Mouse (Mus musculus): ENCODE results near the gene Hirip3.
"Not testable (repeated sequence)": the region's sequence is repeated elsewhere in the genome, so short reads cannot be mapped to it uniquely, and the experiment has no call there.

The Hirip3 gene

GRCm38 (mm10) chr7:126855641-126856040 lies 6.1 kb upstream of the Hirip3 start:
- DNase-seq (ENCODE audit: low read depth) = no peak

- no peak for DNase-seq (ENCODE audit: low read depth)
Measured at GRCm38 (mm10) chr7:126856741-126857420, 4.9 kb upstream of the Hirip3 start.

DNA sequence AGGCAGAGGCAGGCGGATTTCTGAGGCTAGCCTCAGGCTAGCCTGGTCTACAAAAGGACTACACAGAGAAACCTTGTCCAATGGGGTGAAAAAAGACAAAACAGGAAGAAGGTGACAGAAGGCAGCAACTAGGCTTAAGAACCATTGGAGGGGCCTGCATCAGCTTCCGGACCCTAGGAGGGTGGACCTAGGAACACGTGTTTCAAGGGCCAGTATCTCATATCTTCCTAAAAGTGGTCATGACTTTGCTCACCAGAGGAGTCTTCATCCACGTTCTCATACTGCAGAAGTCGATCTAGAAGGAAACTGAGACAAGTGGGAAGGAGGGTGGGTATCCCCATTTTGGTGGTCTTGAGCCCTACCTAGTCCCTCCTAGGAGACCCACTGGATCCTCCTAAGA lies 785 bp upstream of the Hirip3 start:
- no peak for DNase-seq (ENCODE audit: low read depth)

DNA sequence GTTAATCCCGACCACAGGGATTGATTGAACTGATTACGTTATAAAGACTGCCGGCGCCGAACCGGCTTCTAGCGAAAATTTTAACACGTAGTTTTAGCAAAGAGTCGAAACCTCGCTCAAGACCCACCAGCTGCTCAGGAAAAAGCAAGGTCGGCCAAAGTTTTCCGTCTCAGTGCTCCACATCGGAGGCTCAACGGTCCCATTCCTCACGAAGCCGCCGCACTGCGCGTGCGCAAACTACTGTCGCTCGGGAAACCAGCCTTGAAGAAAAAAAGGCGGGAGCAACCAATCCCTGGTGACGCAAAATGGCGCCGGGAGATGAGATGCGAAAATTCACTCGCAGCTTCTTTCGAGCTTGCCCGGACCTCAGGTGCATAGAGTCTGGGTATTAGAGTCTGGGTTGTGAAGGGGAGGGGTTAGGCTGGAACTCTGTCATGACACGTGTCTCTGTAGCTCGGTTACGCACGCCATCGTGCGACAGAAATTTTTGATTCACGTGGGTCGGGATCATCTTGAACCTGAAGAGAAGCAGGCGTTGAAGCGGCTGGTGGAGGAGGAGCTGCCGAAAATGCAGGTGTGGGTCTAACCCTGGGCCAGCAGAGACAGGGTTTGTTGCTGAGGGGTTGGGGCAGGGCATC lies 494 bp downstream of the Hirip3 start, which contains the start of gene Ino80e:
Ino80e (minus strand) TSS at position 231 of the 638 bp plus-strand sequence.
- DNase-seq (ENCODE audit: low read depth) = peak; percentile 96

GRCm38 (mm10) chr7:126863791-126864190 lies 2.0 kb downstream of the Hirip3 start:
- no peak for DNase-seq (ENCODE audit: low read depth)

DNA sequence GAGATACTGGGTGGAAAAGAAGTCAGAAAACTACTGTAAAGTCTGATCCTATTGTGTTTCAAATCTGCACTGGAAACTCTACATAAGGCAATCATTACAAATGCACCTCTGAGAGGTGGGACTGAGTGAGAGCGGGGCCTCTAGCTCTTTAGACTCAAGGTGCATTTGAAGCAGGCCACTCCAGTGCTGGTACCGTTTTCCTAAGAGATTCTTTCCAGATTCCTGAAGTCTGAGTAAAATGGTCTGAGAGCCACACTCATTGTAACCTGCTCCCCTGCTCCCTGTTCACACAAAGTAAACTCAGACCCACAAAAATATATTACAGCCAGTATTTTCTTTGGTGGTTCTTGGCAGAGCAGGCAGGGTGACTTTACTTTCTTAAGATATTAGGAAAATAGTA lies 5.8 kb downstream of the Hirip3 start:
- no peak for DNase-seq (ENCODE audit: low read depth)

GRCm38 (mm10) chr7:126868003-126868402 lies 6.2 kb downstream of the Hirip3 start:
- DNase-seq (ENCODE audit: low read depth) = no peak

- DNase-seq (ENCODE audit: low read depth) = no peak
Measured at GRCm38 (mm10) chr7:126869780-126870519, 8.2 kb downstream of the Hirip3 start.

- no peak for DNase-seq (ENCODE audit: low read depth)
Measured at GRCm38 (mm10) chr7:126870520-126870891, 8.7 kb downstream of the Hirip3 start.

DNA sequence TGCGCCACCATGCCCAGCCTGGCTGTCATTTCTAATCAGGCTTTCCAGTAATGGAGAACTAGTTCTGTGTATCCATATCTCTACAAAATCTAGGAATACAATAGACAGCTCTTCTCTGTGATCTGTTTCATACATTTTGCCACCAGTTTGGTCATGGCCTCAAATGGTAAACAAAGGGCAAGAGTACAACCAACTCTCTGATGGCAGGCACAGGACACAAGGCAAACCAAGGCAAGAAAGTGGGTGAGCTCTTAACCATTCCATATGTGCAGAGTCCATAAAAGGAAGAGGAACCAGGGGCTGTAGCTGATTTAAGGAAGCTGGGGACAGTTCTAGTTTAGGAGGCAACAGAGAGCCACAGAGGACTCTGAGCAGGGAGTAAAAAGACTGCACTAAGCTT lies 15.5 kb downstream of the Hirip3 start:
- DNase-seq (ENCODE audit: low read depth) = no peak

DNA sequence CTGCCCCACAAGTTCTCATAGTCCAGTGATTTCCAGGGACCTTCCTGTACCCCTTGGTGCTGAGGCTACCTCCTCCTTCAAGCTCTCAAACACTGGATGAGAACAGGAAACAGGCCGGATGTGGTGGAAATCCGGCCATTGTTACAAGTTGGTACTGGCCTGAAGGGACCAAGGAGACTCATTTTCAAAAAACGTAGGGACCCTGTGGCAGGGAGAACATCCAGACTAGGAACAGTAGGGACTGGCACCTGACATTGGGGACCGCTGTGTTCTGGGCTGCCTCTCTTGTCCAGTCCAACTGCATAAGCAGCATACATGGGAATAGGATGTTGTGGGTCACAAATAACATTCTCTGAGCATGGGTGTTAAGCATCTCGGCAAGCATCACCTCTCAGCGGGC lies 19.3 kb downstream of the Hirip3 start:
- no peak for DNase-seq (ENCODE audit: low read depth)

DNA sequence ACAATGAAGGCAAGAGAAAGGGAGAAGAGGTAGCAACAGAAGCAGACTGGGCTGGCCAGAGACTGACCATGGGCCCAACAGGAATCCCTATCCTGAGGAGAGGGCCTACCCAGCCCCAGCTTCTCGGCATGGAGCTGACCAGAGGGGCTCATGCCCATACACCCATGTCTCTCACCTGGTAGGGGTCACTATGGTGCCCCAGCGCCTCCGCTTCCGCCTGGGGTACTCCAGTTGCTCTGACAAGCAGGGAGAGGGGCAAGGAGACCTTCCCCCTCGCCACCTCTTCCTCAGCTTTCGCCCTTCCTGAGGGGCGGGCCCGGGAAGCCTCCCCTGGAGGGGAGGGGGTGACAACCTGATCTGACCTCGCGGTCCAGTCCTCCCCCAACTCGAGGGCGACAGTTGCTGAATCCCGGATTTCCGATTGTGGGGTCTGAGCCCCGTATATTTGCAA lies 22.0 kb downstream of the Hirip3 start:
- no peak for DNase-seq (ENCODE audit: low read depth)

DNA sequence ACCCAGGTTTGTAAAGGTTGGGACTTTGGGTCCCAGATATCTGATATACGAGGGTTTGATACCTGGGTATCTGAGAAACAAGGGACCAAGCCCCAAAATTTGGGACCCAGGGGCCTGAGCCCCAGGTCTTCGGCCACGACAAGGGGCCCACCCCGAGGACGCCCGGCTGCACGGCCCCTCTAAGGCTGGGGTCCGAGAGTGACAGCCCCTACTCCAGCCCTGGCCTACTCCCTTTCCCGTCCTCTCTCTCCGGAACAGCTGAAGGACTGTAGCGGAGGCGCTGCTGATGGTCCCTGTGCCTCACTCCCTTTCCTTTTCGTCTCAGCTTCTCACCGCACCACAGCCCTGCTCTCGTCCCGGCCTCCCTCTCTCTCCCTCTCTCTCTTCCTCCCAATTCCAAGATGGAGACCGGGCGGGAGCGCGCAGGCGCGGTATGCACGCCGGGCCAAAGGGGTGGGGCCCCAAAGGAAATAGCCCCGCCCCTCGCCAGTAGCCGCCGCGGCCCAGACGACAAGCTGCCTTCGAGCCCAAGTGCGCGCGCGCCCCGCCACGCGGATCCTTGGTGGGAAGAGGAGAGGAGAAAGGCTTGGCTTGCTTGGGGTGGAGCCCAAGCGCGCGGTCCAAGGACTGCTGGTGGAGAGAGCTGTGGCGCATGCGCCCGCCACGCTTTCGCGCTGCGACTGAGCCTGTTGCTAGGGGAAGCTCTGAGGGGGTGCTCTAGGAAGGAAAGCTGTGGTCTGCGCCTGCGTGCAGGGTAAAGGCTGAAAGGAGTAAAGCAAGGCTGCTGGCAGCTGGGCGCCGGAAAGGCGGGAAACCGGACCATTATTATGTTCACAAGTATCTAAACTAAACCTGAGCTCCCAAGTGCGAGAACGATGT lies 22.8 kb downstream of the Hirip3 start, which contains the start of gene Taok2:
Taok2 (minus strand) TSS at position 418 of the 879 bp plus-strand sequence.
- peak; percentile 94 for DNase-seq (ENCODE audit: low read depth)

DNA sequence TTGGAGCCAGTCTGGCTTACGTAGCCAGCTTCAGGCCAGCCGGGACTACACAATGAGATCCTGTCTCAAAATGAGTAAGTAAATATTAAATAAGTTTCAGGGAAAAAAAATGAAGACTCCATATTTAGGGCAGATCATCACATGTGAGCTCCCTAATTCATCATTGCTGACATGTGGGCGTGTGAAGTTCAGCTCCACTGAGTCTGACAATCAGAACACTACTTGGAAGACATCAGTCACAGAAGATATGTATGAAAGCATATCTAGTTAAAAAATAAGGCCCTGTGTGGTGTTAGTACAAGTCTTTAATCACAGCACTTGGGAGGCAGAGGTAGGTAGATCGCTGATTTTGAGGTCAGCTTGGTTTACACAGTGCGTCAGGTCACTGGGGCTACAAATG lies 25.5 kb downstream of the Hirip3 start:
- DNase-seq (ENCODE audit: low read depth) = no peak

DNA sequence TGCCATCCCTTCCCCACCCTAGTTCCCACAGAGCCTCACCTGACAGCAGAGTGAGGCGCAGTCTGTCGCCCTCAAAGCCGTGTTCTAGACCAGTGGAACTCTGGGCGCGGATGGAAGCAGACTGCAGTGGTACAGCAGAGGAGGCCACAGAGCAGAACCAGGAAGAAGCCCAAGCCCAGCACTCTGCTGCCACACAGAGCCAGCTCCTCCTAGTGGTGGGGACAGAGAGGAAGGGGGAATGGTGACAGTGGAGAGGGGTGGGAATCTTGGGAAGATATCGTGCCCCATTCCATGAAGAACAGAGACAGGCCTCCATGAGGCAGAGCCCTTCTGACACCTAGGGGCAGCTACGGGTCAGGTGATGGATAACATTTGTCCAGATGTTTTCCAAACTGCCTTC lies 27.1 kb downstream of the Hirip3 start:
- no peak for DNase-seq (ENCODE audit: low read depth)

DNA sequence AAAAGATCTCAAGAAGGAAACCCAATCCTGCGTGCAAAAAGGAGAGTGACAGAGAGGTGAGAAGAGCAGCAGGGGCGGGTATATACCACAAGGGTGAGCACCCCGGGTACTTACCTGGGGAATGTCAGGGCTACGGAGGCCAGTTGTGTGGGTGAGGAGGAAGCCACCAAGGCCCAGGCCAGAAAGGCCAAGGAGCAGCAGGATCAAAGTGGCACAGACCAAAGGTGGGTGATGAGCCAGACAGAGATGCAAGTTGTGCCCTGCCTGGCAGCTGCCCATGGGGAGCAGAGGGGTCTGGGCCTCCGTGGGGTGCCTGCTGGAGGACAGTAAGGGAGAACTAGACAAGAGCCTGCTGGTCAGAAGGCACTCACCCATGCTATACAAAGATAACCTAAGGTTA lies 35.1 kb downstream of the Hirip3 start:
- no peak for DNase-seq (ENCODE audit: low read depth)

GRCm38 (mm10) chr7:126897390-126898101 lies 35.8 kb downstream of the Hirip3 start:
- DNase-seq (ENCODE audit: low read depth) = peak; percentile 51

DNA sequence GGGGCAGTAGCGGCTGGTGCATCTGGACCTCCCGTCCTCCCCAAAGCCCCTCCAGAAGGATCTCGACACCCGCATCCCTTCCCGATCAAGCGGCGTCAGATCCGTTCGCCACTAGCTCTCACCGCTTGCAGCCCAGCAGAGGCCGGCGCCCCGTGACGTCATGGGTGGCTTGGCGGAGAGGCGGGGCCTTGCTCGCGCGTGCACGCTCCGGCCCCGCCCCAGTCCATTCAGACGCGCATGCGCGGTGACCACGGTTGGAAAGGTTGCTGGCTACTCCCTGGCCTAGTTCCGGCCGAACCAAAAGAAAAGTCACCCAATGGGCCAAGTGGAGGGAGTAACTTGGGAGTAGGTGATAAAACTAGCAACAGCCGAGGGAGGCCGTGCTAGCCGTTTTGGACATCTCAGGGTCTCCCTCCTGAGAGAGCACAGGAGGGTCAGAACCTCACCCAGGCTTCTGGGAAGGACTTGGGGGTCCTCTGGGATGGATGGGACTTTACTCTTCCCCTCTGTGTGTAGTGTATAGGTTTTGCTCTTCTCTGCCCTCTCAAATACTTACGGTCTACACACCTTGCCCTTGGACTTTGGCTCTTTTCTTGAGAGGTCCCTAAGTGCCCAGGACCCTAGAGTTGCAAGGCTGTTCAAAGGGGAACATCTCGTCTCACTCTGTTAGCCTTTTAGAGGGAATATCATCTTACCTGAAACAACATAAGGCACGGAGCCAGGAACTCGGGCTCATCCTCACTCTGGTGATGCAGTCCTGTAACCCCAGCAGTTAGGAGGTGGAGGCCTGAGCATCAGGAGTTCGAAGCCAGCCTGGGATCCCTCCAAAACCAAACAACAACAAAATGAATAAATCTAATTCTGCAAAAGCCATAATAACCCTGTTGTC lies 36.6 kb downstream of the Hirip3 start:
- DNase-seq (ENCODE audit: low read depth) = peak; percentile 85

DNA sequence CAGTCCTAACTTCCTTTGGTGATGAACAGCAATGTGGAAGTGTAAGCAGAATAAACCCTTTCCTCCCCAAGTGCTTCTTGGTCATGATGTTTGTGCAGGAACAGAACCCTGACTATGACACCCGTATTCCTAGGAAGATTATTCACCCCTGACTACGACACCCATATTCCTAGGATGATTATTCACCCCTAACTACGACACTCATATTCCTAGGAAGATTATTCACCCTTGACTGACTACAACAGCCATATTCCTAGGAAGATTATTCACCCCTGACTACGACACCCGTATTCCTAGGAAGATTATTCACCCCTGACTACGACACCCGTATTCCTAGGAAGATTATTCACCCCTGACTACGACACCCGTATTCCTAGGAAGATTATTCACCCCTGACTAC lies 38.0 kb downstream of the Hirip3 start:
- not testable (repeated sequence) for DNase-seq (ENCODE audit: low read depth)

- DNase-seq (ENCODE audit: low read depth) = no peak
Measured at GRCm38 (mm10) chr7:126905590-126905989, 43.8 kb downstream of the Hirip3 start.

Measured in c-Kit-positive CD71-negative TER-119-negative erythroid progenitor cells, embryonic 14.5 days (primary cell).